Mouse (Mus musculus) kidney, postnatal 0 days (tissue): ENCODE results near the gene Prg2. TPM values are rescaled to one million over a fixed set of nuclear protein-coding genes. Genes with fewer than 3 reads are reported as not detected.
A peak's percentile ranks its signal among the peaks of the same experiment; 100 is the strongest.

ENCODE experiments used
- ATAC-seq: fragments of 200-750 bp; cut with Nextera tagmentation; replicated peaks from 2 replicates; pipeline ENCODE4 v1.8.0; 2017; ENCODE audit warnings: low read depth, moderate number of reproducible peaks, moderate TSS enrichment, moderate library complexity; ENCODE audit not compliant: low FRiP score
- DNase-seq: peaks from one replicate; pipeline ENCODE4 v3.0.0-alpha.2; 2016; ENCODE audit warnings: low spot score
- H3K27ac ChIP-seq: fragments of 300-500 bp; sonication (generic); 2 replicates; pipeline ENCODE4 v1.5.1; 2014; ENCODE audit warnings: mild to moderate bottlenecking
- H3K27me3 ChIP-seq: fragments of 300-500 bp; sonication (generic); 2 replicates; pipeline ENCODE4 v1.6.1; 2014; ENCODE audit warnings: low read length, mixed read lengths; ENCODE audit not compliant: insufficient read depth
- H3K36me3 ChIP-seq: fragments of 300-500 bp; sonication (generic); 2 replicates; pipeline ENCODE4 v1.6.1; 2014; ENCODE audit warnings: low read length, mixed read lengths; ENCODE audit not compliant: insufficient read depth
- H3K4me1 ChIP-seq: fragments of 300-500 bp; sonication (generic); replicated peaks from 2 replicates; pipeline ENCODE4 v1.6.1; 2014; ENCODE audit warnings: antibody characterized with exemption, low read length, mixed read lengths; ENCODE audit not compliant: insufficient read depth
- H3K4me2 ChIP-seq: fragments of 300-500 bp; sonication (generic); 2 replicates; pipeline ENCODE4 v1.6.1; 2014; ENCODE audit warnings: mild to moderate bottlenecking, low read length, moderate library complexity, mixed read lengths
- H3K4me3 ChIP-seq: fragments of 300-500 bp; sonication (generic); replicated peaks from 2 replicates; pipeline ENCODE4 v1.5.1; 2014; ENCODE audit warnings: low read depth, low read length
- H3K9ac ChIP-seq: fragments of 300-500 bp; sonication (generic); 2 replicates; pipeline ENCODE4 v1.6.1; 2014; ENCODE audit warnings: low read depth, low read length
- H3K9me3 ChIP-seq: fragments of 300-500 bp; sonication (generic); replicated peaks from 2 replicates; pipeline ENCODE4 v1.6.1; 2016; ENCODE audit warnings: low read length, inconsistent platforms, mixed read lengths
- CTCF ChIP-seq: IDR thresholded peaks from 2 replicates; pipeline ENCODE4 v1.5.1; 2016; ENCODE audit warnings: antibody characterized with exemption, low read depth, mild to moderate bottlenecking, moderate library complexity
- WGBS: fragments of 180-500 bp; shearing (Covaris S2); extraction: QIAGEN DNeasy Blood & Tissue Kit; methylation state at CpG from one replicate; pipeline ENCODE4 v1.1.7; 2014; 5-methylcytosine and 5-hydroxymethylcytosine counted together
- polyA plus RNA-seq: library from polyadenylated mRNA; unstranded; fragments of >200 nt; fragmentation: Nextera tagmentation; extraction: Ambion mirVana; gene quantifications from 2 replicates; pipeline ENCODE4 v1.2.1, GENCODE M21; 2015

The Prg2 gene
- polyA plus RNA-seq, 1 experiment from 2014 or later, result not detected

DNA sequence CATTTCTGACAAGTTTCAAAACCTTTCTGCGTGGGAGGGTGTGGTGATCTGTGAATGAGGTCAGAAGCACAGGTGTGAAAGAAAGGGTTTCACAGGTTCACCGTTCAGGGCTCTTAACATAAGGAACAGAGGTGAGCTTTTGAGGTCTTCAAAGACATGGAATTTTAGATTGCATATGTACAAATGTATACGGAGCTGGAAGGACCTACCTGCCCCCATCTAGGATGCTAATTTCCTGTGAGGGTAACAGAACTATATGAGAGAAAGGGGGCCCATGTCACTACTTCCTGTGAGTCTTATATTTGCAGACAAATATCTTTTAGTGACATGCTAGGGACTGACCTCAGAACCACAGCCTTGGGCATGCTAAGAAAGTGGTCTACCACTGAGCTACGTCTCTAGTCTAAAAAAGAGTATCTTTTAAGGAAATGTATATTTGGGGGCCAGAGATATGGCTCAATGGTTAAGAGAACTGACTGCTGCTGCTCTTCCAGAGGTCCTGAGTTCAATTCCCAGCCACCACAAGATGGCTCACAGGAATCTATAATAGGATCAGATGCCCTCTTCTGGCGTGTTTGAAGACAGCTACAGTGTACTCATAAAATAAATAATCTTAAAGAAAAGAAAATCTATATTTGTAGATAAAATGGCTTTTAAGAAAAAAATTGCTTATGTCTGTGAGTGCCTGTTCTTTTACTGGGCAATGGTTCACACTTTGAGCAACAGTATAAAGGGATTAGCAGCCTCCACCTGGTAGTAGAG is 33.7 kb downstream of the Prg2 start:
- DNase-seq (no peak), ATAC-seq (no peak)
- no peak overlapping the region for H3K4me2 ChIP-seq
- WGBS, result 74% methylated on average over 5 of the region's 5 CpGs
- 0 out of 2 replicates have a peak, but pooled peaks have one; percentile 7 for TF ChIP-seq CTCF
- no peaks in the 10 kb centered on the region for H3K36me3 ChIP-seq
- H3K9ac ChIP-seq, result no peak overlapping the region
- no peak overlapping the region for H3K4me3 ChIP-seq
- no peaks in the 10 kb centered on the region for H3K27me3 ChIP-seq
- H3K4me1 ChIP-seq, result no peaks in the 10 kb centered on the region
- no peak overlapping the region for H3K27ac ChIP-seq
- H3K9me3 ChIP-seq, result no peaks in the 10 kb centered on the region

DNA sequence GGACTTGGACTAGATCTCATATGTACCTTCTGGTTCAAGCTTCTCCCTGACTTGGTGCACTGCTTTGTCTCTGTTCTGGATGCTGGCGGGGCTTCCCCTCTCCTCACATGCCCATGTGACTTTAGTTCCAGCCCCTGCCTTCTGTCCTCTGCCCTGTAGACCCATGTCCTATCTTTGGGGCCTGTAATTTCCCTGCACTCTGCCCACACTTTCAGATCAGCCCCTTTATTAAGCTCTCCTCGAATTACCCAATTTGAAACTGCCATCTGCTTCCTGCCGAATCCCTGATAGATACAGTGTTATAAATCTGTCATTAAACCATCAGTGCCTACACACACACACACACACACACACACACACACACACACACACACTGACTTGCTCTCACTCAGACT is 34.3 kb downstream of the Prg2 start:
- no peaks in the 10 kb centered on the region for H3K4me1 ChIP-seq
- H3K9me3 ChIP-seq, result no peaks in the 10 kb centered on the region
- no peak for TF ChIP-seq CTCF
- H3K4me2 ChIP-seq, result no peak overlapping the region
- no peak overlapping the region for H3K27ac ChIP-seq
- no peak overlapping the region for H3K4me3 ChIP-seq
- H3K27me3 ChIP-seq, result no peaks in the 10 kb centered on the region
- DNase-seq, result no peak
- WGBS, result 32% methylated on average over 3 of the region's 3 CpGs
- H3K36me3 ChIP-seq, result no peaks in the 10 kb centered on the region
- no peak overlapping the region for H3K9ac ChIP-seq
- no peak for ATAC-seq

DNA sequence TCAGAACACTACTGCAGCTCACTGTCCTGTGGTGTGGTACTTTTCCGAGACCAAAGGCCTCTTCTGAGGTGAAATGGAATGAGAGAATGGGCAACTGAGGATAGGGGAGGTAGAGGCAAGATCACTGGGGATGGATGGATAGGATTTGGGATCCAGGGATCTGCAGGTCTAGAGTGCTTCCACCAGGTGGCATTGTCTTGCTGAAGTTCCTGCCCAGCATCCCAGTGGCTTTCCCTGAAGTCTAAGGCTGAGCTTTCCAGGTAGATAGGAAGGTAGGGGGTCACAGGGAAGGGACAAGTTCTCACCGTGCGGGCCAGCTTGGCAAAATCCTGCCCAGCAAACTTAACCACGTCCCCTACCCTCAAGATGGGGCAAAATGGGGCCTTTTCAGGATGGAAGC is 41.8 kb downstream of the Prg2 start:
- ATAC-seq (peak; percentile 49; the same call in 1 of the 2 replicates), DNase-seq (peak; percentile 68)
- Histone ChIP-seq H3K4me1 (no peaks in the 10 kb centered on the region), H3K9me3 (no peaks in the 10 kb centered on the region), H3K27me3 (no peaks in the 10 kb centered on the region), H3K4me3 (no peak overlapping the region), H3K36me3 (no peaks in the 10 kb centered on the region), H3K4me2 (no peak overlapping the region), H3K27ac (no peak overlapping the region), H3K9ac (no peak overlapping the region)
- TF ChIP-seq CTCF, result peak; percentile 78
- WGBS, result 25% methylated on average over 4 of the region's 4 CpGs

DNA sequence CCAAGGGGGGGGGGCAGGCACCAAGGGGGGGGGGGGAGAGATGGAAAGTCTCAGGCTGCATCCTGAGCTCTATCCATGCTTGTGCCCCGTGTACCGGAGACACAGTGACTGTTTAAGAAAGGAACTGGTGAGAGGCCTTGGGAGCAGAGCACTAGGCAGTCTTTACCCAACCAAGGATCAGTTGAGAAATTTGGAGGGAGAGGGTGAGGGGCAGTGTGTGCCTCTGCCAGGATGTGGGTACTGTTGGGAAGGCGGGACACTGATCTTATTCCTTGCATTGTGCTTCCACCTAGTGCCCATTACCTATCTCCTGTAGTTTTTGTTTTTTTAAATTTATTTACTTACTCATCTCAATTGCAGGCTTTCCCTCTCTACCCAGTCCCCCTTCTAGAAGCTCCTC is 45.9 kb downstream of the Prg2 start:
- Histone ChIP-seq H3K9me3 (no peaks in the 10 kb centered on the region), H3K36me3 (no peaks in the 10 kb centered on the region), H3K27me3 (no peaks in the 10 kb centered on the region), H3K27ac (no peak overlapping the region), H3K4me3 (no peak overlapping the region), H3K4me1 (no peaks in the 10 kb centered on the region), H3K4me2 (no peak overlapping the region), H3K9ac (no peak overlapping the region)
- WGBS, result 78% methylated on average over 3 of the region's 3 CpGs
- DNase-seq (no peak), ATAC-seq (no peak)
- no peak for TF ChIP-seq CTCF

DNA sequence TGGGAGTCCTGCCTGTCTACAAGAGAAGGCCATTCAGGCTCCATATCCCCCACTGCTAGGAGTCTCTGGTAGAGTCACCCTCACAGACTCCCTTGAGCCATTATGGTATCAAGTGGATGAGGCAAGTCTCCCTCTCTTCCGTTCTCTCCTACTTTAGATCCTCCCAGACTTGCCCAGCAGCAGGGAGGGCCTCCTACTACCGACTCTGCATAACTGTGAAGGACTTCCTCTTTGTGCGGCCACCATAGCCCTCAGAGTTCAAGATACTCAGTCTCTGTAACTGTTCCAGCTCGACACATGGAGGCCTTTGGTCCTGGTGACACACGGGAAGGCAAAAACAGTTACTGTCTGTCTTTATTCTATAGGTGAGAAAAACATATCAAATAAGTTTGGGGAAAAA is 47.0 kb downstream of the Prg2 start:
- no peaks in the 10 kb centered on the region for H3K4me1 ChIP-seq
- 72% methylated on average over 5 of the region's 5 CpGs for WGBS
- ATAC-seq, result no peak
- no peak for DNase-seq
- H3K9me3 ChIP-seq, result no peaks in the 10 kb centered on the region
- no peaks in the 10 kb centered on the region for H3K27me3 ChIP-seq
- no peak overlapping the region for H3K4me2 ChIP-seq
- H3K27ac ChIP-seq, result no peak overlapping the region
- H3K9ac ChIP-seq, result no peak overlapping the region
- no peak for TF ChIP-seq CTCF
- H3K4me3 ChIP-seq, result no peak overlapping the region
- H3K36me3 ChIP-seq, result no peaks in the 10 kb centered on the region

DNA sequence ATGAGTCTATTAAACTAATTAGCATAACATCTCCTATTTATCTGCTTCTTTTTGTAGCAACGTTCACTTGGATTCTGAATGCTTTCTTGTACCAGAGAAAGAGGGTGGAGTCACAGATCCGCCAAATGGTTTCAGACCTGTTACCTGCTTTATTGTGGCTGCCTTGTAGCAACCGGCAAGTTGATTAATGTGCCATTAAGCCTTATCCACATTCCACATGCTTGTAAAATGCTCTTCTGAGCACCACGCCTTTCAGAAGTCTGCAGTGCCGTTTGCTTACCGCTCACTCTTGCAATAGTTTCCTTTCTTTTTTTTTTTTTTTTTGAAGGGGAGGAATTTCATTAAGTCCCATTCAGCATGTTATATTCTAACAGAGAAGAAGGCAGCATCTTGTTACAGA is 49.6 kb downstream of the Prg2 start:
- H3K4me2 ChIP-seq, result no peak overlapping the region
- H3K9me3 ChIP-seq, result no peaks in the 10 kb centered on the region
- H3K27ac ChIP-seq, result no peak overlapping the region
- H3K4me1 ChIP-seq, result no peaks in the 10 kb centered on the region
- no peak overlapping the region for H3K9ac ChIP-seq
- DNase-seq, result peak; percentile 14
- no peak for ATAC-seq
- H3K27me3 ChIP-seq, result no peaks in the 10 kb centered on the region
- WGBS, result 14% methylated on average over 6 of the region's 6 CpGs
- H3K36me3 ChIP-seq, result no peaks in the 10 kb centered on the region
- H3K4me3 ChIP-seq, result no peak overlapping the region
- TF ChIP-seq CTCF, result no peak

DNA sequence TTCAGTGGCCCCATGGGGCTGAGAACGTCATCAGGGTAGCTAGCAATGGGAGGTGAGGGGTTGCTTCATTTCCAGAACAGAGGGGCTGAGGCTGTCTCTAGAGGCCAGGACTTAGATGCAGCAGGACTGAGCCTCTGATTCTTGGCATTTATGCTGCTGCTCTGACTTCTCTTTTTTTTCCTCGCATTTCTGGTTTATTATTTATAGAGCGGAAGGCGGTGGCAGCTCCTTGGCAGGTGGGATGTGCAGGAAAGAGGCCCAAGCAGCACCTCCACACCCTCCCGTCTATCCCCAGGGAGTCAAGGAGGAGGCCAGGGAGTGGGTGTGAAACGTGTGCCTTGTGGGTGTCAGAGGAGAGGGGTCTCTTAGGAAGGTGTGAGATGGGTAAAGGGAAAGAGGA is 50.7 kb downstream of the Prg2 start:
- WGBS, result 53% methylated on average over 6 of the region's 6 CpGs
- Histone ChIP-seq H3K9me3 (no peaks in the 10 kb centered on the region), H3K27me3 (no peaks in the 10 kb centered on the region), H3K27ac (no peak overlapping the region), H3K36me3 (no peaks in the 10 kb centered on the region), H3K4me1 (no peaks in the 10 kb centered on the region), H3K4me3 (no peak overlapping the region), H3K9ac (no peak overlapping the region), H3K4me2 (no peak overlapping the region)
- ATAC-seq (no peak), DNase-seq (no peak)
- TF ChIP-seq CTCF, result no peak
